Mouse (Mus musculus) kidney, embryonic 14.5 days (tissue): Measurements from ENCODE around the gene Tmf1. TPM values are rescaled to one million over a fixed set of nuclear protein-coding genes. Genes with fewer than 3 reads are reported as not detected.
A peak's percentile ranks its signal among the peaks of the same experiment; 100 is the strongest.

Source experiments
- ATAC-seq: fragments of 200-750 bp; cut with Nextera tagmentation; 2 replicates; pipeline ENCODE4 v1.8.0; 2017; ENCODE audit warnings: moderate number of reproducible peaks, mild to moderate bottlenecking, moderate TSS enrichment, moderate library complexity; ENCODE audit not compliant: low FRiP score, low TSS enrichment
- H3K27ac ChIP-seq: fragments of 300-500 bp; sonication (generic); 2 replicates; pipeline ENCODE4 v1.5.1; 2014; ENCODE audit warnings: low read depth, mild to moderate bottlenecking, low read length, moderate library complexity, mixed read lengths
- H3K27me3 ChIP-seq: fragments of 300-500 bp; sonication (generic); 2 replicates; pipeline ENCODE4 v1.6.1; 2014; ENCODE audit warnings: mild to moderate bottlenecking, low read length; ENCODE audit not compliant: control insufficient read depth, insufficient read depth
- H3K36me3 ChIP-seq: fragments of 300-500 bp; sonication (generic); 2 replicates; pipeline ENCODE4 v1.6.1; 2014; ENCODE audit warnings: low read length, mixed read lengths; ENCODE audit not compliant: control insufficient read depth, insufficient read depth
- H3K4me1 ChIP-seq: fragments of 300-500 bp; sonication (generic); 2 replicates; pipeline ENCODE4 v1.6.1; 2014; ENCODE audit warnings: low read length, mixed read lengths; ENCODE audit not compliant: control insufficient read depth, insufficient read depth
- H3K4me2 ChIP-seq: fragments of 300-500 bp; sonication (generic); replicated peaks from 2 replicates; pipeline ENCODE4 v1.6.1; 2014; ENCODE audit warnings: low read depth, mild to moderate bottlenecking, low read length
- H3K4me3 ChIP-seq: fragments of 300-500 bp; sonication (generic); 2 replicates; pipeline ENCODE4 v1.5.1; 2014; ENCODE audit warnings: mild to moderate bottlenecking, low read length
- H3K9ac ChIP-seq: fragments of 300-500 bp; sonication (generic); 2 replicates; pipeline ENCODE4 v1.6.1; 2014; ENCODE audit warnings: low read depth, mild to moderate bottlenecking, low read length, moderate library complexity
- H3K9me3 ChIP-seq: fragments of 300-500 bp; sonication (generic); 2 replicates; pipeline ENCODE4 v1.6.1; 2016; ENCODE audit warnings: low read length; ENCODE audit not compliant: control insufficient read depth
- WGBS: fragments of 180-500 bp; shearing (Covaris S2); extraction: QIAGEN DNeasy Blood & Tissue Kit; methylation state at CpG from one replicate; pipeline ENCODE4 v1.1.7; 2014; 5-methylcytosine and 5-hydroxymethylcytosine counted together
- polyA plus RNA-seq: library from polyadenylated mRNA; unstranded; fragments of >200 nt; fragmentation: Nextera tagmentation; extraction: Ambion mirVana; gene quantifications from 2 replicates; pipeline ENCODE4 v1.2.1, GENCODE M21; 2014

Tmf1 gene
- polyA plus RNA-seq, 1 experiment from 2014 or later: 36.7 TPM

GRCm38 (mm10) chr6:97205439-97205885, 26.5 kb upstream of the Tmf1 start, which contains the start of gene Uba3:
TSS of gene Uba3 (minus strand) at chr6:97205647.
- peak within 1 kb of the TSS; percentile 83 for H3K27ac ChIP-seq
- H3K36me3 ChIP-seq: peaks cover 6% of the 10 kb centered on the region; the same call in 1 of the 2 replicates
- WGBS: under 1% methylated on average over 38 of the region's 38 CpGs
- H3K4me2 ChIP-seq: peak within 1 kb of the TSS; percentile 64
- no peaks in the 10 kb centered on the region for H3K27me3 ChIP-seq
- H3K4me3 ChIP-seq: peak within 1 kb of the TSS; percentile 96
- peak; percentile 98 for ATAC-seq
- peak within 1 kb of the TSS; percentile 96 for H3K9ac ChIP-seq
- H3K9me3 ChIP-seq: no peaks in the 10 kb centered on the region
- peaks cover 9% of the 10 kb centered on the region; the same call in 1 of the 2 replicates for H3K4me1 ChIP-seq

- under 1% methylated on average over 16 of the region's 16 CpGs for WGBS
- Histone ChIP-seq H3K9ac (peak overlapping the region; percentile 96), H3K4me1 (peaks cover 9% of the 10 kb centered on the region; the same call in 1 of the 2 replicates), H3K27ac (peak overlapping the region; percentile 83), H3K27me3 (no peaks in the 10 kb centered on the region), H3K4me3 (peak overlapping the region; percentile 96), H3K36me3 (peaks cover 9% of the 10 kb centered on the region; the same call in 1 of the 2 replicates), H3K9me3 (no peaks in the 10 kb centered on the region), H3K4me2 (peak overlapping the region; percentile 64)
- ATAC-seq: peak; percentile 51
Observed at GRCm38 (mm10) chr6:97204952-97205351, 26.0 kb upstream of the Tmf1 start.

- H3K27ac ChIP-seq: no peak overlapping the region
- peak overlapping the region; percentile 64 for H3K4me2 ChIP-seq
- H3K27me3 ChIP-seq: no peaks in the 10 kb centered on the region
- no peak for ATAC-seq
- H3K4me1 ChIP-seq: peaks cover 9% of the 10 kb centered on the region; the same call in 1 of the 2 replicates
- H3K9me3 ChIP-seq: no peaks in the 10 kb centered on the region
- peak overlapping the region; percentile 96 for H3K9ac ChIP-seq
- 14% methylated on average over 9 of the region's 9 CpGs for WGBS
- peaks cover 9% of the 10 kb centered on the region; the same call in 1 of the 2 replicates for H3K36me3 ChIP-seq
- peak overlapping the region; percentile 96 for H3K4me3 ChIP-seq
Observed at GRCm38 (mm10) chr6:97204252-97204869, 25.4 kb upstream of the Tmf1 start.

GRCm38 (mm10) chr6:97202477-97202876, 23.6 kb upstream of the Tmf1 start:
- Histone ChIP-seq H3K4me2 (no peak overlapping the region), H3K9me3 (no peaks in the 10 kb centered on the region), H3K4me3 (no peak overlapping the region), H3K36me3 (peaks cover 16% of the 10 kb centered on the region), H3K9ac (no peak overlapping the region), H3K4me1 (peaks cover 9% of the 10 kb centered on the region; the same call in 1 of the 2 replicates), H3K27me3 (no peaks in the 10 kb centered on the region), H3K27ac (no peak overlapping the region)
- no peak for ATAC-seq
- 88% methylated on average over 3 of the region's 3 CpGs for WGBS

- ATAC-seq: no peak
- H3K27me3 ChIP-seq: no peaks in the 10 kb centered on the region
- no peak overlapping the region for H3K9ac ChIP-seq
- WGBS: 61% methylated on average over 3 of the region's 3 CpGs
- peaks cover 9% of the 10 kb centered on the region; the same call in 1 of the 2 replicates for H3K4me1 ChIP-seq
- no peaks in the 10 kb centered on the region for H3K9me3 ChIP-seq
- H3K4me2 ChIP-seq: no peak overlapping the region
- no peak overlapping the region for H3K27ac ChIP-seq
- no peak overlapping the region for H3K4me3 ChIP-seq
- peaks cover 31% of the 10 kb centered on the region for H3K36me3 ChIP-seq
Observed at GRCm38 (mm10) chr6:97200437-97200836, 21.5 kb upstream of the Tmf1 start.

- Histone ChIP-seq H3K4me2 (peak overlapping the region; percentile 68), H3K4me1 (peaks cover 11% of the 10 kb centered on the region), H3K4me3 (peak overlapping the region; percentile 95), H3K9ac (peak overlapping the region; percentile 95), H3K9me3 (no peaks in the 10 kb centered on the region), H3K27me3 (no peaks in the 10 kb centered on the region), H3K36me3 (peaks cover 19% of the 10 kb centered on the region), H3K27ac (peak overlapping the region; percentile 93)
- peak; percentile 65 for ATAC-seq
- WGBS: 5% methylated on average over 11 of the region's 11 CpGs
Observed at GRCm38 (mm10) chr6:97179367-97179828, 476 bp upstream of the Tmf1 start.

- ATAC-seq: no peak
Observed at GRCm38 (mm10) chr6:97175716-97176115, 3.2 kb downstream of the Tmf1 start.

GRCm38 (mm10) chr6:97150156-97150555, 28.8 kb downstream of the Tmf1 start:
- no peak for ATAC-seq
- WGBS: 84% methylated on average over 6 of the region's 6 CpGs

More at GRCm38 (mm10) chr6:97175716-97176115, 3.2 kb downstream of the Tmf1 start:
- Histone ChIP-seq H3K9me3 (no peaks in the 10 kb centered on the region), H3K4me2 (no peak overlapping the region), H3K27me3 (no peaks in the 10 kb centered on the region), H3K9ac (no peak overlapping the region), H3K27ac (no peak overlapping the region), H3K4me1 (peaks cover 11% of the 10 kb centered on the region), H3K4me3 (no peak overlapping the region), H3K36me3 (peaks cover 37% of the 10 kb centered on the region)
- WGBS: 43% methylated on average over 11 of the region's 11 CpGs

GRCm38 (mm10) chr6:97149721-97150120, 29.2 kb downstream of the Tmf1 start:
- H3K27ac ChIP-seq: no peak overlapping the region

More at GRCm38 (mm10) chr6:97150156-97150555, 28.8 kb downstream of the Tmf1 start:
- Histone ChIP-seq H3K9ac (no peak overlapping the region), H3K27me3 (no peaks in the 10 kb centered on the region), H3K9me3 (no peaks in the 10 kb centered on the region), H3K36me3 (peaks cover 4% of the 10 kb centered on the region; the same call in 1 of the 2 replicates), H3K4me3 (no peak overlapping the region), H3K4me1 (peaks cover 6% of the 10 kb centered on the region; the same call in 1 of the 2 replicates), H3K4me2 (no peak overlapping the region), H3K27ac (no peak overlapping the region)

More at GRCm38 (mm10) chr6:97149721-97150120, 29.2 kb downstream of the Tmf1 start:
- no peak overlapping the region for H3K4me2 ChIP-seq
- H3K27me3 ChIP-seq: no peaks in the 10 kb centered on the region
- H3K9me3 ChIP-seq: no peaks in the 10 kb centered on the region
- no peak for ATAC-seq
- 77% methylated on average over 2 of the region's 2 CpGs for WGBS
- H3K4me1 ChIP-seq: peaks cover 6% of the 10 kb centered on the region; the same call in 1 of the 2 replicates
- no peak overlapping the region for H3K9ac ChIP-seq
- no peak overlapping the region for H3K4me3 ChIP-seq
- H3K36me3 ChIP-seq: peaks cover 4% of the 10 kb centered on the region; the same call in 1 of the 2 replicates
